Mouse (Mus musculus) yolk sac, embryonic 10.5 days (tissue): ENCODE data around the gene Gm20716.

ENCODE experiments used
- DNase-seq: peaks from one replicate; pipeline ENCODE4 v3.0.0-alpha.2; 2017; ENCODE audit warnings: low spot score

The Gm20716 gene

DNA sequence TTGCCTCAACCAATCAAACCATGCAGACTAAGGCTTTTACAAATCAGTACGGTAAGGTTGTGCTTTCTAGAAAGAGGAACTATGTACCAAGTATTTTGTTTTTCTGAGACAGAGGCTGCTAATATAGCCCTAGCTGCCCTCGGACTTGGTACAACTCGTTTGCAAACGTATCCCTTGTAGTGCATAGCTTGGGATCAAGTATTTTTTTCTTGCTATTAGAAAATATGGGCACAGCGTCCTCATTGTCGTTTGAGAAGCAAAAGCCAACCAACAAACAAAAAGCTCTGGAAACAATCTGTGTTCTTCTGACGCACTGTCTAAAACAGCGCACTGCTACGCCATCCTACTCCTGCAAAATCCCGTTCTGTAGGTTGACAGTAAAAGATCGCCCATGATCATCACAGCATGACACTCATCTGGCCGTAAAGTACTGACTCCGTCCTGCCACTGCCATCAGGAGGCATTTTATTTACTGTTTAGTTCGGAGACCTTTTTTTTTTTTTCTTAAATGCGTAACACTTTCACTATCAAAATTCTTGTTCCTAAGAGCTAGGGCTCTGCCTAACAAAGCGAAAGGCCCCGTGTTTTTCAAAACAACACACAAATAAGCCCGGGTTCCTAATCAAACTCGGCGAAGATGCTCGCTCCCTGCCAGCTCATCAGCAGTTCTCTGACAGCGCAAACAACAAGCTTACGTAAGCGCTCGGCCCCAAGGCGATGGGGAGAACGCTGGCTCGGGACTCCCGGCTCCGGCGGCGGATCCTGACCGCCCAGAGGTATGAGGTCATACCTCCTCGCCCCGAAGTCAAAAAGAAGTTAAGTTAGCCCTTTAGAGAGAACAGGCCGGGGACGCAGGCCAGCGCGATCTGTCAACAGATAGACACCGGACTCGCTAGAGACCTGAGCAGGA, 793 bp downstream of the Gm20716 start:
- peak; percentile 31 for DNase-seq

DNA sequence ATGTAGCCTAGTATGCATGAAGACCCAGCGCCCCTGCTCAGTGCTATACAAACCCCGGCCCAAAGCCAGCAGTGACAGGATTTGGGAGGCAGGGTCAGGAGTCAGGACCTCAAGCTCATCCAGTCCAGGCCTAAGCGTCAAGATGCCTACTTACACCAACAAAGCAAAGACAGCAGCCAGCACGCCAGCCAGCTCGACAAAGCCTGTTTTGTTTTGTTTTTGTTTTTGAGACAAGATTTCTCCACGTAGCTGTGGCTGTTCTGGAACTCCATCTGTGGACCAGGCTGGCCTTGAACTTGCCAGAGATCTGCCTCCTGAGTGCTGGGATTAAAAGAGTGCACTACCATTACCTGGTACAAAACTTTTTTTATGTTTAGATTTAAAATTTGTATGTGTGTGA, 6.8 kb downstream of the Gm20716 start:
- no peak for DNase-seq

DNA sequence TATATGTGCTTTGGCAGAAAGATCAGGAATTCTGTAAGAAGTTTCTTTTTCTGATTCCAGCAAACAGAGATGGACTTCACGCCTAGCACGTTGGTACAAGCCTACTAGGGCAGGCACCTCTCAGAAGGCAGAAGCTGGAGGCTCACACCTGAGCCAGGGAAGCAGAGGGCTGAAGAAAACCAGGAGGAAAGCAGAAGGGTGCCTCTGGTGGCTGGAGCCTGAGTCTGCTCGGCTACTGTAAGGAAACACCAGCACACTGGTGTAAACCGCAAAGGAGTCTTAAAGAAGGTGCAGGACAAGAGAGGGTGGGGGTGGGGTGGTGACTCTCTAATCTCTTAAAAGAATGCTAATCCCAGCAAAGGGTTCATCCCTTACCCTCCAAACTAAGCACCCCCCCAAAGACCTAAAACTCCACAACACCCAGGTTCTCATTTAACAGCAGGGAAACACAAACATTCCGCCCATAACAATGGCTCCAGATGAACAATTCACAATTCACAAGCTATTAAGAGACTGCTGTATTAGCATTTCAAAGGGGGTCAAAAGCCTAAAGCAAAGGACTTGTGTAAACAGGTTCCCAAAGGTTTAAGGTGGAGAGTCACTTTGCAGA, 16.3 kb downstream of the Gm20716 start:
- no peak for DNase-seq

DNA sequence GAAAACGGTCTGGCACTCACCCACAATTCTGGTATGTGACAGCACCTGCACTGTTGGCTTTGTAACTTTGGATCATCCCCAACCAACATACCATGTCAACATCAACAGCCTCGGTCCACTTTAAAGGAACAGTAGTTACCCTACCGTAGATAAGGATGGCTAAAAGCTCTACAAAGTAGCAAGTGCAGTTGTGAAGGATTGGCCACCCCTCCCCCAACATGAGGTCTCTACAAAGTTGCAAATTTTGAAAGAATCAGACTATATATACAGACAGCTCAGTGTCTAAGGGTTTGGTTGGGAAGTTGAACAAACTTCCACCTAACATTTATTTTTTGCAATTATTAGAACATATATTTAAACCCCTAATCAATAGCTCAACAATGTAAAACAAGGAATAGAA, 22.3 kb downstream of the Gm20716 start:
- DNase-seq: no peak

DNA sequence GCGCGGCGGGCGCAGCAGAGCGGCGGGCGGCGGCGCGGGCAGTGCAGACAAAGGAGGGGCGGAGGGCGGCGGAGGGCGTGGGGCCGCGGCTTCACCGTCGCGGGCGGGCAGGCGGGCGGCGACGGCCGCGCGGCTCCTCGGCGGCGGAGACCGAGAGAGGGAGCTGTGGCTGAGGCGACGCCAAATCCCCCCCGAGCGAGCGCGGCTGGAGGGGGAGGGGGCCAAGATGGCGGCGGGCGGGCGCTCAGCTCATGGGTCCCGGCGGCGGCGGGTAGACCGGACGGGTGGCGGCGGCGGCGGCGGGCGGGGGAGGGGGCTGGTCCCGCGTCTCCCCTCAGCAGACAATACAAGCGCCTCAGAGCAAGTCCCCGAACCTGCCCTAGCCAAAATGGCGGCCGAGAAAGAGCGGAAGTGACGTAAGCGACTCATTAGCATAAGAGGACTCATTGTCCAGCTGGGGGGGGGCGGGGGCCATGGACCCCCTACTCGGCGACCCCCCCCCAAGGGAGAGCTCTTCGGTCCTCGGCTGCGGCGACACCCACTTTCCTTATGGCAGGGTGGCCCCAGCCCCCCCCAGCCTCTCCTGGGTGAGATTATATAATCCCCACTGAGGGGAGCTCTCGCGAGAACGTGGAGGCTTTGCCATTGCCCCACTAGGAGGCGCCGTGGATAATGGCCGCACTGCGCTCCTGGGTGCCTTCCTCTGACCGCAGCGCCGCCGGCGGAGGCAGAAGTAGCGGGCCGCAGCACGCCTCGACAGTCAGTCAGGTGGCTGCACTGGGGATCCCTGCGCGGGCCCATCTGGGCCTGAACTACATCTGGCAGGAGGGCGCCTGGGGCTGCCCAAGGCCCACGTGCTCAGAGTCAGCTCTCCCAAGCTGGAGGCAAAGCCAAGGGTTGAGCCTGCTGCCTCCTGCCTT, 23.2 kb downstream of the Gm20716 start, which contains the start of gene Adnp:
Gene Adnp (minus strand): TSS at position 388 of the 920 bp plus-strand sequence.
- DNase-seq: peak; percentile 97

DNA sequence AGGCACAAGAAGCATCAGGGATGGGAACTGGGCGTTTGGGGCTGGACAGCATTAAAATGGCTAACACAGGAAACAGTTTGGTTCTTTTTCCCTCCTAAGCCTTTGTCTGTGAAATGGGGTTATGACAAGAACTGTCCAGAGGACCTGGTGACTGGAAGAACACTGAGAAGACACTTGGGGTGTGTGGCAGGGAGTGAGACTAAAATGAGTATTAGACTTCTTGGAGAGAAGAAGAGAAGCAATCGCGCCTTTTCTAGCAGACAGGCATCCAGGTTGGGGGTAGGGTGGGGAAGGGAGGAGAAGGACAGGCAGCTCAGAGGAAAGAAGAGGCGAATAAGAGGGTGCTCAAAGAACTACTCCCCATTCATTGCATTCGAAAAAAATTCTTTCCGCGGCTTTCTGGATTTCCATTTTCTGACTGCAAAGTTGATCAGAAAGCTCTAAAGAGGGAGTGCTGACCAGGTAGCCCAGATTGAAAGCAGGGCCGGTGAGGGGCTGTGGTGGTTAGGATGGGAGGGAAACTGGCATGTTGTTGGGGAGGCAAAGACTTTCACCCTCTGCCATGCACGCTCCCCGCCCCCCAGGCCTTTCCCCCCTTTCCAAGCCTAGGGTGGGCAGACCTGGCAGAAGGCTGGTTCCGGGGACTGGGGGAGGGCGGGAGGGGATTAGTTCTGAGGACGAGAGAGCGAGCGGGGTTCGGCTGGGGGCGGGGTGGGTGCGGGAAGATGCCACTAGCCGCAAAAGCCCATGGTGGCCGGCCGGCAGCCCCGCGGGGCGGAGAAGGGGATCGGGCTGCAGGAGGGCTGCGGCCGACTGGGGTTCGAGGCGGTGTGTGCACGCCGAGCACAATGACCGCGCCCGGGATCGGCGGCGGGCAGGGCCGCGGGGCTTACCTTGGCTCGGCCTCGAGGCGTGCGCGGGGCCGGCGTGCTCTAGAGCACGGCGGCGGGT, 24.2 kb downstream of the Gm20716 start:
- DNase-seq: peak; percentile 55

DNA sequence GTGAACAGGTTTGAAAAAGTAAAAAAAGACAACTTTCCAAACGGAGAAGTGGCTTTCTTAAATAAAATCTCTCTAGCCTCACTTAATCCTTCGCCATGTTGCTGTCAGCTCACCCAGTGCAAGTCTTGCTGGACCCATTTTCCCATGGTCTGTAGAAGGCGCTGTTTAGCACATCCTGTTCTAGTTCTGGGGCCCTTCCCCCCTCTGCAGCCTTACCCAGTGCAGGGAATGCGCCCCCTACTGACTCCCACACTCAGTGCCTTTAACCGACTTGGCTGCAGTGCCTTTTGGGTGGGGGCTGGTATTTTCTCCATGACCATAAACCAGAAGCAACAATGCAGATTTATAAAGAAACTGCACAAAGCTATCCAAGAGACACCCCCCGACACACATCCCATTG, 24.9 kb downstream of the Gm20716 start:
- DNase-seq: peak; percentile 87

DNA sequence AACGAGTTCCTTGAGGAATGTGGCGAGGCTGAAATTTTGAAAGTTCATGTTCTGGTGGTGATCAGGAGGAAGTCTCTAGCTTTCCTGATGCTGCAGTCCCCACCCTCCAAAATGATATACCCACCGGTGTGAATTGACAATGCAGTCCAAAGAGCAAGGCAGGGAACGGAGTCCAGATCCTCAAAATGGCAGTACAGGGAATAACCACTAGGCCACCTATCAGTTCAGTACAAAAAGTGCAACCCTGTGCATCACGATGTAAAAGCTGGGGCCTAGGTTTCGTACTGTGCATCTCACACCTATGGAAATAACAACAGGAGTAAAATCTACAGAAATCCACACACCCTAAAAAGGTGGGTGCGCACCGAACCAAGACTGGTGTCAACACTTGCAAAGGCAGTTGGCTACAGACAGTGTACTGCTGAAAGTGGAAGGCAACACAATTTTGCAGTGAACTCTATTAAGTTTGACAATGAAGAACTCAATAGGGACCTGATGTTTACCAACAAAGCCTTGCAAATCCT, 25.6 kb downstream of the Gm20716 start:
- DNase-seq: no peak

DNA sequence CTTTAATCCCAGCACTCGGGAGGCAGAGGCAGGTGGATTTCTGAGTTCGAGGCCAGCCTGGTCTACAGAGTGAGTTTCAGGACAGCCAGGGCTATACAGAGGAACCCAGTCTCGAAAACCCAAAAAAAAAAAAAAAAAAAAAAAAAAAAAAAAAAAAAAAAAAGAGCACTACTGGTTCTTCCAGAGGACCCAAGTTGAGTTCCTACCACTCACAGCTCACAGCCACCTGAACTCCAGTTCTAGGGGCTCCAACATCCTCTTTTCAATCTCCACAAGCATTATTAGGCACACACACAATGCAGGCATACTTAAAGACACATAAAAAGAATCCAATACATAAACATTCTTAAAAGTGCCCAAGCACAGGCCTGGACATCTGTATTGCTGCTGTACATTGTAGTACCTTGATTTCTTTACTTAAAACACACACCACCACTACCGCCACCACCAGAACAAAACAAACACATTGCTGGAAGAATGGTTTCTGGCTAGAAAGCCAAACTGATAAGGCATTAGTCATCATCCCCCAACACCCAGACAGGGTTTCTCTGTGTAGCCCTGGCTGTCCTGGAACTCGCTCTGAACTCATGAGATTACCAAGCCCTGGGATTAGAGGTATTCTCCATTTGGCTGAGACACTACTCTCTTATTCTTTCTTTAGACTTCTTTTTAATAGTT, 30.0 kb downstream of the Gm20716 start:
- DNase-seq: peak; percentile 37

DNA sequence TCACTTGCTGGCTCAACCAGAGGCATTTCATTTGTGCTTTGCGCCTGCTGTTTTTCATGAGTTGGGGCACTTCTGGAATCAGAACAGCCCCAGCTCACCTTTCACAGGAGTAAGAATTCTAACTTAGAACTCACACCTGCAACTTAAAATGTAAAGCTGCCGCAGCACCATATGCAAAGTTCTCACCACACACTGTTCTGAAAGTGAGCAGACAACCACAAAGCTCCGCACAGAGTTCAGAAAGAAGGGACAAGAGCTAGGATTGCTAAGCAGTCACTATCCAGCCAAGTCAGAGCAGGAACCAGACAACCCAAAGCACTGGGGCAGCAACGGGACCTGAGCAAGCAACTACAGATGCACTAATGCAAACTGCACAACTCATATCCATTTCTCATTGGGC, 30.7 kb downstream of the Gm20716 start:
- no peak for DNase-seq

DNA sequence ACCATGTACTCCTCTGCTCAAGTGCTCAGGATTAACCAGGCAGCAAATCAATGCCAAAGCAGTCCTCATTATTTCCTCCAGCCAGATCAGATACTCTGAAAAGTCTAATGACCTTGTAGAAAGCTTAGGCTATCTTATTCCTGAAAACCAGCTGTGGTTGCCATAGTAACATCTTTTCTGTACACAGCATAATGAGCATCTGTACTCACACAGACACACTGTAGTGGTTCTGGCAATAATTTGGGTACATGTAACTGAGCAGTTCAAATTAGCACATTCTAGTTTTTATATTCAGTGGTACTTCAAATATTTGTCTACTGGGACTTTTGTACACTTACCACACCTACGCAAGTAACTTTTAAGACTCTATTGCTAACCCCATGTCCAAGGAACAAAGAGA, 31.7 kb downstream of the Gm20716 start:
- DNase-seq: no peak

DNA sequence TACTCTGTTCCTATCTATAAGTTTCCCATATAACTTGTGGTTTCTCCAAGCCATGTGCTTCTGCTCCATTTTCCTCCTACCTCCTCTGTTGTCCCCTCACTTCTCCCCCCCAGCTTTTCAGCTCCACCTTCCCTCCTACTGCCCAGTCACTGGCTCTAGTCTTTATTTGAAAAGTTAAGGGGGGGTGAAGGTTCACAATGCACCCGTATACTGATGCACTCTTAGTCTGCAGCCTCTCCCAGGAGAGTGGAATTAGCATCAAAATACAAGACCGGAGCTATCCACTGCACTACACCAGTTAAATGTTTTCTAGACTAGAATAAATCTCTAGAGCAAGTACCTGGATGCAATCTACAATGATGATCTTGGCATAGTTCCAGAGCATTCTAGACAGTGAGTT, 34.4 kb downstream of the Gm20716 start:
- DNase-seq: no peak

DNA sequence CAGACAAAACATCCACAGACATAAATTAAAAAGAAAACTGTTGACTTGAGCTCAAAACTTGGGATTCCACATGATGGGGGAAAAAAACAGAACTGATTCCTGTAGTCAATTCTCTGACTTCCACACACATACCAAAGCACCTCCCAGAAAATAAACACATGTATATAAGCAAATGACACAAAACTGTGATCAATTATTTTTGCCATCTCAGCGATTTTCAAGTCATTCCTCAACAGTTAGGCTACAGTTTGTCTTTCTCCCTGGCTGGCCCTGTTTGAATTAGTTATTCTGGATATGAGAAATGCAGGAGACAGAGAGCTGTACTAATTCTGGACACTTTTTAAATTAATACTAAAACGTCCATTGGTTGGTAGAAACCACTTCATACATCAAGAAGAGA, 36.5 kb downstream of the Gm20716 start:
- no peak for DNase-seq

DNA sequence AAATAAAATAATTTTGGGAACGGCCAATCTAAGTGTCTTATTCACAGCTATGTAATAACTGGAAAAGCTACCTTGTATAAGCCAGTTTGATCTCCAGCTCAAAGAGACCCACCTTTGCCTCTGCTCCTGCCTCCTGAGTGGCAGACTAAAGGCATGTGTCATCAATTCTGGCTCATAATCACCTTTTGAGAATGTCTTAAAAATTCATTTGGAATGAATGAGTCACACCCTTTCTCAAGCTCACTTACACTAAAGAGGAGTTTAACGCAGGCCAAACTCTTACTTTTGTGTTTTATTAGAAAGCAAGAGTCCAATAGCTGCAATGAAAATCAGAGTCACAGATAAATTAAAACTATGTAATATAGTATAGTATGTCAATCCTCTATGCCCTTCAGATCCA, 38.3 kb downstream of the Gm20716 start:
- DNase-seq: no peak

DNA sequence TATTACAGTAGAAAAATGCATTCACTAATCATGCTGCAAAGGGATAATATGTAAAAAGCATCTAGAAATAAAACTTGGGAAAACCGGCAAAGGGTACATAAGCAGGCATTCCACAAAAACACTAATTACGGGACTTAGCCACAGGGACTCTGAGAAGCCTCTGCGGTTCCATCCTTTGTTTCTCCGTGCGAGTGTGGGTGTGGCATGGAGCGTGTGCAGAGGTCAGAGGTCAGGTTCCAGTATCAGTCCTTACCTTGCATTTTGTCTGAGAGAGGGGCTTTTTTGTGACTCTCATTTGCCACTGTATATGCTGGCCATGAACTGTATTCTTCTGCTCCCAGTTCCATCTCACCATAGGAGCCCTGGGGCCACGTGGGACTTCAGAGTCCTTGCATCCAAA, 54.2 kb downstream of the Gm20716 start:
- no peak for DNase-seq

DNA sequence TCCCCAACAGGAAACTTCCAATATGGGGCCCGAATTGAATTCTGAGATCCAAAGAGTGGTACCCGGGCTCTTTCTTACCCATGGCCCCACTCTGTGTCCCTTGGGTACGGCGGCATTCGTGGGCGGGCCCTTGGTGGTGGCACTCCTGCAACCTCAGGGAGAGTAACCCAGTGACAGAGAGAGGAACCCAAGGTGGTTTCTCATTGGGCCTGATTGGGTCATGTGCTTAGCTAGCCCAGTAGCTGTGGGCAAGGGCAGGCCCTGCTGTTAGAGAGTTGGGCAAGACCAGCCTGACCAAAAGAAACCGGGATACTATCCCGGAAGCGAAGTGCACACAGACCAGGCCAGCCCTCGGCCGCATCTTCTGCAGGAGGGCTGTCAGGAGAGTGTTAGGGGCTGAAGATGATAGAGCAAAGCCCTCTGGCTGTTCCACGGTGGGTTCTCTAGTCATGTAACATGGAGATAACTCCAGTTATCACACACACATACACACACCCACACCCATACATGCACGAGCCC, 59.9 kb downstream of the Gm20716 start:
- peak; percentile 39 for DNase-seq

DNA sequence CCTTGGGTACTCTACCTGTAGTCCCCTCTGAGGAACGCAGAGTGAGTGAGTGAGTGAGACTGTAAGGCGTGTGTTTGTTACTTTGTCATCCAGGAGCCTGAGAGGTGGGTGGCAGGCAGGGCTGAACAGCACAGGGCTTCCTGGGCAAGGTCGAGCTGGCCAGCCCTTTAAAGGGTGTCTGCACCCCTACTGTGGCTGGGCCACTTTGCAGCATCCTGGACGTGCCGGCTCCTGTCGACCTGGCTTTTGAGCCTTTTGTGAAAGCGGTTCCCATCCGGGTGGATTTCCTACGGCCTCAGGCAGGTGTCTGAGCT, 60.4 kb downstream of the Gm20716 start:
- DNase-seq: no peak

DNA sequence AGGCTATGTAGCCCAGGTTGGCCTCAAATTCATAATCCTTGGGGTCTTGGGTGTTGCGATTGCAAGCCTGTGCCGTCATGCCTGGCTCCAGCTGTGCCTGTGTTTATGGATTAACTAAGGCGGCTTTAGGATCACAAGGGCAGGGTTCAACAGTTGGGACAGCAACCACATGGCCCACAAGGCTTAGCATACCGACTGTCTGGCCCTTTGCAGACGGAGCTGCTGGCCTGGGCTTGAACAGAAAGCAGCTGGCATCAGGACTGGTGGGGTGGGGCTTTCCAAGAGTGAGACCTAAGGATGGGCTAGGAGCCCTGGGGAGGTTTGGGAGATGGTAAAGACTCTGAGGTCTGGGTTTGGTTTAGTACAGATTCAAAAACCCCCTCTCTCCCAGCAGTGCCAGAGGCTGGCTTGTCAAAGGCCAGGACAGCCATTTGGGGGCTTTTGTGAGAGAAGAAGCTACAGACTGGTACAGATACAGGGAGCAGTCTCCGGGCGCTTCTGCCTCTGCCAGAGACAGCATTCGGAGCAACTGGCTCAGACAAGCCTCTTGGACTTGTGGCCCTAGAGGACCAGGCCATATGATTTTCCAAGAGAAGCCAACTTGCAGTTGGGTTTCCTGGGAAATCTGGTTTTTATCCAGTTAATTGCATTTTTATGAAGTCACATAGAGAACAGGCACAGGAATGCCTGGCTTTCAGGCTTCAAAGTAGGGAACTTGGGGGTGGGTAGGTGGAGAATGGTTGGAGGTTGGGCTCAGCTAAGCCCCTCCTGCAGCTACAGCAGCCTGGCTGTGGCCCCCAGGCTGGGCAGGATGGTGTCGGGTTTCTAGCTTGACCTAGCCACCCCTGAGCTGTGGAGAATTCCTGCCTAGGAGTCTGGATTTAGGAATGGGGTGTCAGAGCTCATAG, 61.0 kb downstream of the Gm20716 start:
- peak; percentile 80 for DNase-seq

DNA sequence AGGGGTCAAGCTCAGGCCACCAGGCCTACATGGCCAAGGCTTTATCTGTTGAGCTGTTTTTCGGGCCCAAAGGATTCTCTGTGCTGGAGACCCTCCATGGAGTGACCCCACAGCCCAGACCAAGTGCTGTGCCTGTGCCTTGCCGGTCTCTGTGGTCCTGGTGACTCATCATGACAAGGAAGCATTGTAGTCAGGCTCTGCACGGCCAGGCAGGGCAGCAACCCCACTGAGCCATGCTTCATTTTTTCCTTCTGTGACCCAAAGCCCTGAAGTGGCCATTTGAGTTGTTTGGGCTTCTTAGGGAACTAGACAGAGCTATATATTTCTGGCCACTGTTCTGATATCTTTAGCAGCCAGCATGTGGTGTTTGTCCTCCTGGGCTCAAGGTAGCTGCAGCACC, 62.4 kb downstream of the Gm20716 start:
- DNase-seq: no peak
